Mouse (Mus musculus): ENCODE data around the gene Krtcap2. TPM values are rescaled to one million over a fixed set of nuclear protein-coding genes. Genes with fewer than 3 reads are reported as not detected.
A peak's percentile ranks its signal among the peaks of the same experiment; 100 is the strongest.

The Krtcap2 gene
- total RNA-seq, 1 experiment from 2014 or later, result 95.0 TPM

- peak; percentile 92 for DNase-seq
Measured at GRCm38 (mm10) chr3:89281579-89282290, 36.0 kb downstream of the Krtcap2 start.

GRCm38 (mm10) chr3:89282291-89282643, 36.5 kb downstream of the Krtcap2 start:
- no peak for DNase-seq

GRCm38 (mm10) chr3:89284261-89284660, 38.5 kb downstream of the Krtcap2 start:
- DNase-seq, result no peak

GRCm38 (mm10) chr3:89285526-89285925, 39.8 kb downstream of the Krtcap2 start:
- no peak for DNase-seq

- DNase-seq, result no peak
Measured at GRCm38 (mm10) chr3:89287286-89287685, 41.5 kb downstream of the Krtcap2 start.

- DNase-seq, result peak; percentile 28
Measured at GRCm38 (mm10) chr3:89288503-89288928, 42.8 kb downstream of the Krtcap2 start.

GRCm38 (mm10) chr3:89291874-89292273, 46.1 kb downstream of the Krtcap2 start:
- DNase-seq, result no peak

GRCm38 (mm10) chr3:89292303-89292702, 46.5 kb downstream of the Krtcap2 start:
- DNase-seq, result no peak

GRCm38 (mm10) chr3:89293247-89293918, 47.6 kb downstream of the Krtcap2 start:
- DNase-seq, result no peak

- DNase-seq, result no peak
Measured at GRCm38 (mm10) chr3:89294195-89294594, 48.4 kb downstream of the Krtcap2 start.

GRCm38 (mm10) chr3:89295685-89296230, 50.0 kb downstream of the Krtcap2 start:
- DNase-seq, result no peak

GRCm38 (mm10) chr3:89296761-89297396, 51.1 kb downstream of the Krtcap2 start:
- DNase-seq, result no peak

GRCm38 (mm10) chr3:89298908-89299307, 53.1 kb downstream of the Krtcap2 start:
- no peak for DNase-seq

GRCm38 (mm10) chr3:89299499-89299898, 53.7 kb downstream of the Krtcap2 start:
- peak; percentile 77 for DNase-seq

Small RNAs within 50 kb of the gene (microRNA-seq; reads per million reads assigned to microRNA genes)
- gene Mir92b, result 28.2 to 64.3 reads per million in 2 experiments

Other genes starting within 250 kb of the Krtcap2 start
- gene Rusc1, start 152.7 kb upstream of the Krtcap2 start, total RNA-seq (2021), result 19.8 and 21.5 TPM in 2 replicates
- gene Gm43738, start 144.9 kb upstream of the Krtcap2 start, total RNA-seq (2021), result not detected in 2 replicates
- 99.6 and 157 TPM in 2 replicates for gene Fdps, start 144.0 kb upstream of the Krtcap2 start, total RNA-seq (2021)
- 1.6 and 15.1 TPM in 2 replicates for gene Pklr, start 109.8 kb upstream of the Krtcap2 start, total RNA-seq (2021)
- 3.3 and 5.3 TPM in 2 replicates for gene Hcn3, start 85.8 kb upstream of the Krtcap2 start, total RNA-seq (2021)
- 50.3 and 69.1 TPM in 2 replicates for gene Clk2, start 81.2 kb upstream of the Krtcap2 start, total RNA-seq (2021)
- gene Scamp3, start 68.5 kb upstream of the Krtcap2 start, total RNA-seq (2021), result 75.4 and 76.9 TPM in 2 replicates
- gene Fam189b, start 62.8 kb upstream of the Krtcap2 start, total RNA-seq (2021), result 15.0 and 21.1 TPM in 2 replicates
- gene Gba, start 43.0 kb upstream of the Krtcap2 start, total RNA-seq (2021), result 52.4 and 57.5 TPM in 2 replicates
- 9.0 and 12.7 TPM in 2 replicates for gene Thbs3, start 30.8 kb upstream of the Krtcap2 start, total RNA-seq (2021)
- gene Mtx1, start 18.9 kb upstream of the Krtcap2 start, total RNA-seq (2021), result 152 and 162 TPM in 2 replicates
- 0.64 and 1.3 TPM in 2 replicates for gene Muc1, start 16.9 kb upstream of the Krtcap2 start, total RNA-seq (2021)
- gene Trim46, start 343 bp downstream of the Krtcap2 start, total RNA-seq (2021), result 1.4 and 3.2 TPM in 2 replicates
- 107 and 116 TPM in 2 replicates for gene Dpm3, start 13.4 kb downstream of the Krtcap2 start, total RNA-seq (2021)
- 40.4 and 54.7 TPM in 2 replicates for gene Slc50a1, start 24.6 kb downstream of the Krtcap2 start, total RNA-seq (2021)
- 19.1 and 21.9 TPM in 2 replicates for gene Efna1, start 35.2 kb downstream of the Krtcap2 start, total RNA-seq (2021)
- gene Efna3, start 77.0 kb downstream of the Krtcap2 start, total RNA-seq (2021), result 0.38 and 0.59 TPM in 2 replicates
- 0.26 and 0.68 TPM in 2 replicates for gene Efna4, start 92.1 kb downstream of the Krtcap2 start, total RNA-seq (2021)
- gene Adam15, start 104.0 kb downstream of the Krtcap2 start, total RNA-seq (2021), result 66.0 and 79.5 TPM in 2 replicates
- gene Dcst2, start 116.0 kb downstream of the Krtcap2 start, total RNA-seq (2021), result 0.68 and 0.70 TPM in 2 replicates
- gene Dcst1, start 119.3 kb downstream of the Krtcap2 start, total RNA-seq (2021), result 0.30 and 0.71 TPM in 2 replicates
- gene Zbtb7b, start 148.8 kb downstream of the Krtcap2 start, total RNA-seq (2021), result 67.1 and 72.7 TPM in 2 replicates
- gene Lenep, start 156.8 kb downstream of the Krtcap2 start, total RNA-seq (2021), result 0.26 TPM in 1 of 2 replicates, not detected in the other
- 42.2 and 43.8 TPM in 2 replicates for gene Flad1, start 165.9 kb downstream of the Krtcap2 start, total RNA-seq (2021)
- 34.9 and 38.0 TPM in 2 replicates for gene Cks1b, start 172.4 kb downstream of the Krtcap2 start, total RNA-seq (2021)
- gene Shc1, start 172.5 kb downstream of the Krtcap2 start, total RNA-seq (2021), result 80.5 and 94.6 TPM in 2 replicates
- gene Pygo2, start 184.2 kb downstream of the Krtcap2 start, total RNA-seq (2021), result 36.4 and 48.3 TPM in 2 replicates
- gene Pbxip1, start 190.7 kb downstream of the Krtcap2 start, total RNA-seq (2021), result 43.9 and 48.7 TPM in 2 replicates
- 16.6 and 19.0 TPM in 2 replicates for gene Pmvk, start 208.6 kb downstream of the Krtcap2 start, total RNA-seq (2021)